Mouse (Mus musculus) liver, postnatal 0 days (tissue): ENCODE data around the gene Six5. TPM values are rescaled to one million over a fixed set of nuclear protein-coding genes. Genes with fewer than 3 reads are reported as not detected.
A peak's percentile ranks its signal among the peaks of the same experiment; 100 is the strongest.

Experiments used
- ATAC-seq: fragments of 200-750 bp; cut with Nextera tagmentation; 2 replicates; pipeline ENCODE4 v1.8.0; 2017; ENCODE audit warnings: mild to moderate bottlenecking, moderate library complexity
- DNase-seq: peaks from one replicate; pipeline ENCODE4 v3.0.0-alpha.2; 2016
- H3K27ac ChIP-seq: fragments of 300-500 bp; sonication (generic); 2 replicates; pipeline ENCODE4 v1.5.1; 2014; ENCODE audit warnings: antibody characterized with exemption, moderate library complexity, mild to moderate bottlenecking, low read depth
- H3K27me3 ChIP-seq: fragments of 300-500 bp; sonication (generic); 2 replicates; pipeline ENCODE4 v1.6.1; 2014; ENCODE audit warnings: low read length, control low read depth, mixed read lengths; ENCODE audit not compliant: insufficient read depth
- H3K36me3 ChIP-seq: fragments of 300-500 bp; sonication (generic); replicated peaks from 2 replicates; pipeline ENCODE4 v1.6.1; 2014; ENCODE audit warnings: mild to moderate bottlenecking, control low read depth, low read length, moderate library complexity, mixed read lengths; ENCODE audit not compliant: insufficient read depth
- H3K4me1 ChIP-seq: fragments of 300-500 bp; sonication (generic); 2 replicates; pipeline ENCODE4 v1.6.1; 2014; ENCODE audit warnings: antibody characterized with exemption, mild to moderate bottlenecking, control low read depth; ENCODE audit not compliant: insufficient read depth
- H3K4me2 ChIP-seq: fragments of 300-500 bp; sonication (generic); 2 replicates; pipeline ENCODE4 v1.6.1; 2014; ENCODE audit warnings: low read depth, mild to moderate bottlenecking, low read length, moderate library complexity, mixed read lengths
- H3K4me3 ChIP-seq: fragments of 300-500 bp; sonication (generic); 2 replicates; pipeline ENCODE4 v1.5.1; 2014; ENCODE audit warnings: low read depth, low read length
- H3K9ac ChIP-seq: fragments of 300-500 bp; sonication (generic); replicated peaks from 2 replicates; pipeline ENCODE4 v1.6.1; 2014; ENCODE audit warnings: mild to moderate bottlenecking, moderate library complexity
- H3K9me3 ChIP-seq: fragments of 300-500 bp; sonication (generic); 2 replicates; pipeline ENCODE4 v1.6.1; 2016; ENCODE audit warnings: mild to moderate bottlenecking, control low read depth, low read length, mixed read lengths
- CTCF ChIP-seq: sonication (generic); IDR thresholded peaks from 2 replicates; pipeline ENCODE4 v1.5.1; 2016; ENCODE audit warnings: antibody characterized with exemption, low read depth
- EP300 ChIP-seq: IDR thresholded peaks from 2 replicates; pipeline ENCODE4 v1.6.1; 2016; ENCODE audit warnings: antibody characterized with exemption, low read depth, mild to moderate bottlenecking
- WGBS: fragments of 180-500 bp; shearing (Covaris S2); extraction: QIAGEN DNeasy Blood & Tissue Kit; methylation state at CpG from one replicate; pipeline ENCODE4 v1.1.7; 2014; ENCODE audit not compliant: insufficient replicate concordance; 5-methylcytosine and 5-hydroxymethylcytosine counted together
- polyA plus RNA-seq: library from polyadenylated mRNA; unstranded; fragments of >200 nt; fragmentation: Nextera tagmentation; extraction: Ambion mirVana; gene quantifications from 2 replicates; pipeline ENCODE4 v1.2.1, GENCODE M21; 2015

The Six5 gene
- polyA plus RNA-seq, 1 experiment from 2014 or later: 0.78 TPM

DNA sequence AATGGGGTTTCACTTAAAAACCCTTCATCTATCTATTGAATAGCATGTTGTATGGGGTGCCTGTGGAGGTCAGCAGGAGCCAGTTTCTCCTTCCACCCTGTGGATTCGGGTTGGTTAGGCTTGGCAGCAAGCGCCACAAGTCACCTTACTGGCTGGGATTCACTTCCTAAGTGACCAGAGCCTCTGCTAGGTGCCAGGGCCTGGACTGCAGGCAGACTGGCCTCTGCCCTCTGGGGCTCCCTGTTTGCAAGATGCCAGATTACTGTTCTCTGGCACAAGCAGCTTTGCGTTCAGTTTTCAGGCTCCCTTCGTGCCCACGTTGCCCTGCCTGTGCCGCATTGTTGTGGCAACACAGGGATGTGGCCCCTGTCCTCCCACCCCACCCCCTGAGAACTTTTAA, 30.3 kb downstream of the Six5 start:
- Histone ChIP-seq H3K9me3 (no peaks in the 10 kb centered on the region), H3K4me3 (no peak overlapping the region), H3K4me1 (peaks cover 14% of the 10 kb centered on the region), H3K27ac (no peak overlapping the region), H3K4me2 (no peak overlapping the region), H3K9ac (no peak overlapping the region), H3K27me3 (no peaks in the 10 kb centered on the region), H3K36me3 (0 out of 2 replicates have a peak, but pooled peaks cover 2% of the 10 kb centered on the region)
- ATAC-seq: no peak
- WGBS: 83% methylated on average over 6 of the region's 6 CpGs
- no peak for DNase-seq
- TF ChIP-seq EP300 (no peak), CTCF (no peak)

DNA sequence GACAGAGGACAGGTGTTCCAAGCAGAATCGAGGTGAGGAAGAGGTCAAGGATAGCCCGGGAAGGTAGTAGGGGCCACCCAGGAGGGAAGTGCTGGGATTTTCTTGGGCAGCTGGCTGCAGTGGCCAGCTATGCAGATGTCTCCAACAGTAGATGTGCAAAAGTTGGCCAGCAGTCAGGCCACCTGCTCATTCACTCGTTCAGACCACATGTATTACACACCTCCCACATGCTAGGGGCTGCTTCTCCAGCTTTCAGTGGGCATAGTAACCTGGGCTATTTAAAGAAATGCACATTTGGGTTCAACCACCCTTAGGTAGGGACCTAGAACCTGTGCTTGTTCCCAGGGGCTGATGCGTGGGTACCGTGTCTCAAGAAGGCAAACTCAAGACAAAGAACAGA, 33.4 kb downstream of the Six5 start:
- ATAC-seq (no peak), DNase-seq (no peak)
- Histone ChIP-seq H3K4me1 (peaks cover 6% of the 10 kb centered on the region), H3K4me2 (no peak overlapping the region), H3K9me3 (no peaks in the 10 kb centered on the region), H3K36me3 (0 out of 2 replicates have a peak, but pooled peaks cover 2% of the 10 kb centered on the region), H3K27me3 (no peaks in the 10 kb centered on the region), H3K9ac (no peak overlapping the region), H3K4me3 (no peak overlapping the region), H3K27ac (no peak overlapping the region)
- TF ChIP-seq EP300: no peak
- WGBS: 88% methylated on average over 5 of the region's 5 CpGs

DNA sequence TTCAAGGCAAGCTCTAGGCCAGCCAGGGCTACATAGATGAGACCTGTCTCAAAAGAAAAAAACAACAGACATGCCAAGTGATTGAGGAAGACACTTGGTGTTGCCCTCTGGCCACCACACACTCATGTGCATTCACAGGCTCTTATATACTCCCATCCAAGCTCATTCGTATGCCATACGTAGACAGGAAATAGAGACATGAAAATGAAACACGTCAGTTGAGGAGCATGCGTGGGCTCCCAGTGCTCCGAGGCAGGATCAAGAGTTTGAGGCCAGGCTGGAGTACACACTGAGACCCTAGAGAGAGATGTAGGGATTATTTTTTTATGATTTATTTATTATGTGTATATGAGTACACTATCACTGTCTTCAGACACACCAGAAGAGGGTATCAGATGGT, 35.0 kb downstream of the Six5 start:
- ATAC-seq (no peak), DNase-seq (no peak)
- Histone ChIP-seq H3K27me3 (no peaks in the 10 kb centered on the region), H3K9ac (no peak overlapping the region), H3K36me3 (0 out of 2 replicates have a peak, but pooled peaks cover 2% of the 10 kb centered on the region), H3K4me1 (peaks cover 6% of the 10 kb centered on the region), H3K4me2 (no peak overlapping the region), H3K9me3 (no peaks in the 10 kb centered on the region), H3K27ac (no peak overlapping the region), H3K4me3 (no peak overlapping the region)
- 89% methylated on average over 5 of the region's 5 CpGs for WGBS
- TF ChIP-seq EP300 (no peak), CTCF (no peak)

DNA sequence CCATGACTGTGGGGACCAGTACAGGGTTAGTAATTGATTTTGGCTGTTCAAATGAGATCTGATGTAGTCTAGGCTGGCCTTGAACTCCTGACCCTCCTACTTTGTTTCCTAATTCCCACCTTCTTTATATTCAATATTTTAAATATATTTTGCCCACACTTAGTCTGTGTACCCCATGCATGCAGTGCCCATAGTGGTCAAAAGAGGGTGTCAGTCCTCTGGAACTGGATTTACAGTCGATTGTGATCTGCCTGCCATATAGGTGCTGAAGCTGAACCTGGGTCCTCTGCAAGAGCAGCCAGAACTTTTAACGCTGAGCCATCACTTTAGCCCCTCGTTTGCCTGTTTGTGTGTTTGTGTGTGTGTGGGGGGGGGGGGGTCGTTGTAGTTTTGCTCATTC, 36.3 kb downstream of the Six5 start:
- WGBS: 27% methylated on average over 4 of the region's 4 CpGs
- Histone ChIP-seq H3K9me3 (no peaks in the 10 kb centered on the region), H3K4me1 (peaks cover 6% of the 10 kb centered on the region), H3K9ac (no peak overlapping the region), H3K4me2 (peak overlapping the region; percentile 82), H3K4me3 (peak overlapping the region; percentile 56; the same call in 1 of the 2 replicates), H3K27me3 (no peaks in the 10 kb centered on the region), H3K27ac (peak overlapping the region; percentile 19; the same call in 1 of the 2 replicates), H3K36me3 (peaks cover 6% of the 10 kb centered on the region)
- no peak for ATAC-seq
- DNase-seq: no peak
- TF ChIP-seq CTCF (peak; percentile 30), EP300 (no peak)

DNA sequence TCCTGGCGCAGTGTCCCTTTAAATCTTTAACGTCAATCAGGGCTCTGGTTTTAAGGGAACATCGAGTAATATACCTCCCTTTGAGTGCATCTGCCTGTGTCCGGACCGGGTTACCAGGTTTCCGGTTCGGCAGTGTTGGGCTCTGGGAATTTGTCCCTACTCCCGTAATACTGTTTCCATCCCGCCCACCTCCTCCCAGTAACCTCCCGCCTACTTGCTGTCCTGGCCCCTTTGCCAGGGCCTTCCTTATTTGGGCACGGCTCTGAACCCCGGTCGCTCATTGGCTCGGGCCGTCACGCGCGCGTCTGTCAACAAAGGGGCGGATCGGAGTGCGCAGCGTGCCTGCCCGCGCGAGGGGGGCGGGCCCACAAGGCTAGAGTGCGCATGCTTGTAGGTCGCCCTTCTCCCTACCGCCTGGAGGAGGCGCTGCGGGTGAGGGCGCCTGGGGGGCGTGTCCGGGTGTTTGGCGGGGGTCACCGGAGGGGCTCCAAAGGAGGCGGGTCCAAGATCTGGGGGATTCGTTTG, 37.0 kb downstream of the Six5 start:
- peak overlapping the region; percentile 56 for H3K4me3 ChIP-seq
- H3K4me2 ChIP-seq: peak overlapping the region; percentile 82
- TF ChIP-seq EP300 (no peak), CTCF (peak; percentile 86)
- H3K4me1 ChIP-seq: peaks cover 6% of the 10 kb centered on the region
- ATAC-seq: peak; percentile 99
- peak; percentile 95 for DNase-seq
- WGBS: 3% methylated on average over 39 of the region's 39 CpGs
- no peaks in the 10 kb centered on the region for H3K9me3 ChIP-seq
- H3K9ac ChIP-seq: peak overlapping the region; percentile 55
- H3K27ac ChIP-seq: peak overlapping the region; percentile 24; the same call in 1 of the 2 replicates
- H3K36me3 ChIP-seq: peaks cover 13% of the 10 kb centered on the region
- no peaks in the 10 kb centered on the region for H3K27me3 ChIP-seq

DNA sequence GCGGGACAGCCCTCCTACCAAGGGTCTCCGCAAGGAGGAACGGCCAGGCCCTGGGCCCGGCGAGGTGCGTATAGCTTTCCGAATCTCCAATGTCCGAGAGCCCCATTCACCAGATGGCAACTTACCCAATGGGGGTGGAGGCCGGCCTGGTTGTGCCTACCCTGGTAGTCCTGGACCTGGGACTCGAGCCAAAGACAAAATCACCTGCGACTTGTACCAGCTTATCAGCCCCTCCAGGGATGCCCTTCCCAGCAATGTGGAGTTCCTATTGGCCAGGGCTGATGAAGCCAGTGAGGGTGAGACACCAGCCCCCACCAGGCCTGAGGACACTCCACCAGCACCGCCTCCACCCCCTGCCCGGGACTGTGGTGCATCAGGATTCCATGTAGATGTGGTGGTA, 41.8 kb downstream of the Six5 start:
- no peak for TF ChIP-seq EP300
- TF ChIP-seq CTCF: no peak
- DNase-seq (no peak), ATAC-seq (no peak)
- peaks cover 6% of the 10 kb centered on the region for H3K4me1 ChIP-seq
- no peak overlapping the region for H3K4me3 ChIP-seq
- no peaks in the 10 kb centered on the region for H3K9me3 ChIP-seq
- no peaks in the 10 kb centered on the region for H3K27me3 ChIP-seq
- H3K36me3 ChIP-seq: peaks cover 36% of the 10 kb centered on the region
- 85% methylated on average over 13 of the region's 13 CpGs for WGBS
- no peak overlapping the region for H3K4me2 ChIP-seq
- H3K9ac ChIP-seq: no peak overlapping the region
- H3K27ac ChIP-seq: no peak overlapping the region

DNA sequence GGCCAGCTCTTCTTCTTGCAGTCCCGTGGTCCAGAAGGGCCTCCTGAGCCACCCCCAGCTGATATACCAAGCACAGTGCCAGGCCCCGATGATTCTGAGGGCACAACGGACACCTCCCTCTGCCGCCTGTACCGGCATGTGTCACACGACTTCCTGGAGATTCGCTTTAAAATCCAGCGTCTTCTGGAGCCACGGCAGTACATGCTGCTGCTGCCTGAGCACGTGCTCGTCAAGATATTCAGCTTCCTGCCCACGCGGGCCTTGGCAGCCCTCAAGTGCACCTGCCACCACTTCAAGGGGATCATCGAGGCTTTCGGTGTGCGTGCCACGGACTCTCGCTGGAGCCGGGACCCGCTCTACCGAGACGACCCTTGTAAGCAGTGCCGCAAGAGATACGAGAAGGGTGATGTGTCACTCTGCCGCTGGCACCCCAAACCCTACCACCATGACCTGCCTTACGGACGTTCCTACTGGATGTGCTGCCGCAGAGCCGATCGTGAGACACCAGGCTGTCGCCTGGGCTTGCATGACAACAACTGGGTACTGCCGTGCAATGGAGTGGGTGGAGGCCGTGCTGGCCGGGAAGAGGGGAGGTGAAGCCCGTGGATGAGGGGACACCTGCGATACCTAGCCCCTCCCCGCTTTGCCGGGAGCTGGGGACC, 42.4 kb downstream of the Six5 start:
- TF ChIP-seq EP300: no peak
- TF ChIP-seq CTCF: no peak
- H3K27ac ChIP-seq: no peak overlapping the region
- H3K4me3 ChIP-seq: no peak overlapping the region
- WGBS: 83% methylated on average over 38 of the region's 38 CpGs
- DNase-seq (no peak), ATAC-seq (no peak)
- H3K36me3 ChIP-seq: peaks cover 36% of the 10 kb centered on the region
- H3K9me3 ChIP-seq: no peaks in the 10 kb centered on the region
- H3K4me1 ChIP-seq: peaks cover 3% of the 10 kb centered on the region
- H3K9ac ChIP-seq: no peak overlapping the region
- no peak overlapping the region for H3K4me2 ChIP-seq
- H3K27me3 ChIP-seq: no peaks in the 10 kb centered on the region
